Mouse (Mus musculus): ENCODE measurements around the gene Polh.

- TF ChIP-seq CTCF (IDR thresholded peaks at IDR 0.05; ENCODE audit: extremely low read depth, insufficient read depth, insufficient read length, insufficient replicate concordance), result no peak
- no peak for TF ChIP-seq POLR2A (IDR thresholded peaks at IDR 0.05; ENCODE audit: low read depth, low read length)
Observed at GRCm38 (mm10) chr17:46236067-46236466, 33.6 kb upstream of the Polh start.

Data from spleen, adult 2 months (tissue).